Mouse (Mus musculus): ENCODE results near the gene Ubap2l. TPM values are rescaled to one million over a fixed set of nuclear protein-coding genes. Genes with fewer than 3 reads are reported as not detected.

Ubap2l gene
- total RNA-seq (2023), result 100 to 1,000 TPM; 320 to 321 TPM

GRCm38 (mm10) chr3:90052351-90053241 lies at the start of gene Ubap2l:
TSS of gene Ubap2l (minus strand) at chr3:90052628.

GRCm38 (mm10) chr3:90072294-90072693 lies 19.9 kb upstream of the Ubap2l start, which contains the start of gene Tpm3:
TSS of gene Tpm3 (plus strand) at chr3:90072649.

GRCm38 (mm10) chr3:90051441-90052350 lies 732 bp downstream of the Ubap2l start, which contains the start of gene 4933434E20Rik:
TSS of gene 4933434E20Rik (plus strand) at chr3:90051636.

GRCm38 (mm10) chr3:89998612-89999054 lies 53.8 kb downstream of the Ubap2l start, which contains the start of gene Hax1:
TSS of gene Hax1 (minus strand) at chr3:89998780.

GRCm38 (mm10) chr3:89963221-89963763 lies 89.1 kb downstream of the Ubap2l start, which contains the start of gene Atp8b2:
TSS of gene Atp8b2 (minus strand) at chr3:89963508.

Other genes starting within 250 kb of the Ubap2l start
- gene She, start 221.3 kb downstream of the Ubap2l start, total RNA-seq (2023), result not detected
- gene Il6ra, start 139.4 kb downstream of the Ubap2l start, total RNA-seq (2023), result 10 to 100 TPM; 16.5 to 16.8 TPM
- 10 to 100 TPM; 73.8 to 83.4 TPM for gene Atp8b2, start 89.1 kb downstream of the Ubap2l start, total RNA-seq (2023)
- 10 to 100 TPM; 57.4 to 62.6 TPM for gene Hax1, start 53.8 kb downstream of the Ubap2l start, total RNA-seq (2023)
- gene 4933434E20Rik, start 992 bp downstream of the Ubap2l start, total RNA-seq (2023), result 100 to 1,000 TPM; 127 to 129 TPM
- 100 to 1,000 TPM; 521 to 571 TPM for gene Tpm3, start 20.0 kb upstream of the Ubap2l start, total RNA-seq (2023)
- gene Nup210l, start 51.5 kb upstream of the Ubap2l start, total RNA-seq (2023), result 1 to 10 TPM; 1.7 to 2.3 TPM
- gene Rps27, start 161.0 kb upstream of the Ubap2l start, total RNA-seq (2023), result over 10,000 TPM; 10,037 to 10,069 TPM
- not detected for gene Rab13, start 161.1 kb upstream of the Ubap2l start, total RNA-seq (2023)
- gene Jtb, start 179.0 kb upstream of the Ubap2l start, total RNA-seq (2023), result 10 to 100 TPM; 88.8 to 93.1 TPM
- not detected for gene Creb3l4, start 190.9 kb upstream of the Ubap2l start, total RNA-seq (2023)
- gene Slc39a1, start 195.5 kb upstream of the Ubap2l start, total RNA-seq (2023), result 10 to 100 TPM; 33.9 to 37.5 TPM
- gene Crtc2, start 201.5 kb upstream of the Ubap2l start, total RNA-seq (2023), result 100 to 1,000 TPM; 193 to 194 TPM
- gene Dennd4b, start 212.6 kb upstream of the Ubap2l start, total RNA-seq (2023), result 100 to 1,000 TPM; 180 TPM
- 100 to 1,000 TPM; 120 to 129 TPM for gene Gatad2b, start 240.6 kb upstream of the Ubap2l start, total RNA-seq (2023)

All from B cell, adult 67 days (primary cell).